Mouse (Mus musculus) forebrain, embryonic 10.5 days (tissue): Measurements from ENCODE around the gene Lrrn3. TPM values are rescaled to one million over a fixed set of nuclear protein-coding genes. Genes with fewer than 3 reads are reported as not detected.

Source experiments
- DNase-seq: peaks from one replicate; pipeline ENCODE4 v3.0.0-alpha.2; 2017; ENCODE audit warnings: low spot score; ENCODE audit errors: extremely low spot score
- H3K27ac ChIP-seq: fragments of 300-500 bp; sonication (generic); 2 replicates; pipeline ENCODE4 v1.5.1; 2016; ENCODE audit warnings: mild to moderate bottlenecking
- H3K27me3 ChIP-seq: fragments of 300-500 bp; sonication (generic); 2 replicates; pipeline ENCODE4 v1.6.1; 2016; ENCODE audit warnings: mild to moderate bottlenecking; ENCODE audit not compliant: poor library complexity, severe bottlenecking
- H3K36me3 ChIP-seq: fragments of 300-500 bp; sonication (generic); replicated peaks from 2 replicates; pipeline ENCODE4 v1.6.1; 2016; ENCODE audit warnings: mild to moderate bottlenecking, moderate library complexity
- H3K4me1 ChIP-seq: fragments of 300-500 bp; sonication (generic); 2 replicates; pipeline ENCODE4 v1.6.1; 2016
- H3K4me3 ChIP-seq: fragments of 300-500 bp; sonication (generic); 2 replicates; pipeline ENCODE4 v1.5.1; 2016; ENCODE audit warnings: mild to moderate bottlenecking, moderate library complexity
- H3K9me3 ChIP-seq: fragments of 300-500 bp; sonication (generic); 2 replicates; pipeline ENCODE4 v1.6.1; 2016; ENCODE audit warnings: mild to moderate bottlenecking, moderate library complexity
- WGBS: fragments of 180-500 bp; shearing (Covaris S2); methylation state at CpG from one replicate; pipeline ENCODE4 v1.1.7; 2016; 5-methylcytosine and 5-hydroxymethylcytosine counted together
- polyA plus RNA-seq: library from polyadenylated mRNA; unstranded; fragments of >200 nt; fragmentation: Nextera tagmentation; extraction: Ambion mirVana; gene quantifications from 2 replicates; pipeline ENCODE4 v1.2.1, GENCODE M21; 2016

The Lrrn3 gene
- 5.2 and 6.3 TPM in 2 replicates for polyA plus RNA-seq

DNA sequence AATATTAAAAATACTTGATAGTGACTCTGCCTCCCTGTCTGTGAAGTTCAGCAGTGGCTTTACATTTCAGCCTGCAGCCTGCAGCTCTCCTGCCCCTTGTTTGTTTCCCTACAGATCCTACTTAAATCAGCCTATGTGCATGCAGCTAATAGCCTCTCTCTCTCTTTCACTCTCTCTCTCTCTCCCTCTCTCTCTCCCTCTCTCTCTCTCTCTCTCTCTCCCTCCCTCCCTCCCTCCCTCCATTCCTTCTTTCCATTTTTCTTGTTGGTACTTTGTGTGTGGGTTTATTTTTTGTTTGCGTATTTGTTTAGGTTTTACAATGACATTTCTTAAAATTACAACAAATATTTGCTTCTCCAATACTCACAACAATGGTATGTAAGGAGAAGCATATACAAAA lies at the start of gene Lrrn3:
Gene Lrrn3 (minus strand): TSS at position 101 of the 400 bp plus-strand sequence.
- no peaks in the 10 kb centered on the region for H3K36me3 ChIP-seq
- DNase-seq, result no peak
- WGBS, result 100% methylated on average over 1 of the region's 1 CpGs
- H3K27me3 ChIP-seq, result peaks cover 7% of the 10 kb centered on the region; the same call in 1 of the 2 replicates
- H3K9me3 ChIP-seq, result no peaks in the 10 kb centered on the region
- peaks cover 38% of the 10 kb centered on the region for H3K4me1 ChIP-seq
- peak within 1 kb of the TSS; percentile 82 for H3K27ac ChIP-seq
- H3K4me3 ChIP-seq, result peak within 1 kb of the TSS; percentile 50

- Histone ChIP-seq H3K4me1 (peaks cover 11% of the 10 kb centered on the region), H3K27ac (no peak overlapping the region), H3K9me3 (no peaks in the 10 kb centered on the region), H3K36me3 (no peaks in the 10 kb centered on the region), H3K27me3 (no peaks in the 10 kb centered on the region), H3K4me3 (no peak overlapping the region)
- WGBS, result 88% methylated on average over 4 of the region's 4 CpGs
- DNase-seq, result no peak
These were observed 42.2 kb upstream of the Lrrn3 start for GRCm38 (mm10) chr12:41528410-41528809.

- 51% methylated on average over 2 of the region's 2 CpGs for WGBS
- no peaks in the 10 kb centered on the region for H3K27me3 ChIP-seq
- DNase-seq, result no peak
- no peaks in the 10 kb centered on the region for H3K36me3 ChIP-seq
- no peak overlapping the region for H3K4me3 ChIP-seq
- peak overlapping the region; percentile 44; the same call in 1 of the 2 replicates for H3K27ac ChIP-seq
- no peaks in the 10 kb centered on the region for H3K9me3 ChIP-seq
- H3K4me1 ChIP-seq, result peaks cover 11% of the 10 kb centered on the region
These were observed 40.5 kb upstream of the Lrrn3 start for GRCm38 (mm10) chr12:41526688-41527087.

GRCm38 (mm10) chr12:41521671-41522070 lies 35.4 kb upstream of the Lrrn3 start:
- Histone ChIP-seq H3K4me3 (no peak overlapping the region), H3K27ac (no peak overlapping the region), H3K27me3 (no peaks in the 10 kb centered on the region), H3K9me3 (no peaks in the 10 kb centered on the region), H3K36me3 (no peaks in the 10 kb centered on the region), H3K4me1 (peaks cover 5% of the 10 kb centered on the region)
- 91% methylated on average over 2 of the region's 2 CpGs for WGBS
- DNase-seq, result no peak

DNA sequence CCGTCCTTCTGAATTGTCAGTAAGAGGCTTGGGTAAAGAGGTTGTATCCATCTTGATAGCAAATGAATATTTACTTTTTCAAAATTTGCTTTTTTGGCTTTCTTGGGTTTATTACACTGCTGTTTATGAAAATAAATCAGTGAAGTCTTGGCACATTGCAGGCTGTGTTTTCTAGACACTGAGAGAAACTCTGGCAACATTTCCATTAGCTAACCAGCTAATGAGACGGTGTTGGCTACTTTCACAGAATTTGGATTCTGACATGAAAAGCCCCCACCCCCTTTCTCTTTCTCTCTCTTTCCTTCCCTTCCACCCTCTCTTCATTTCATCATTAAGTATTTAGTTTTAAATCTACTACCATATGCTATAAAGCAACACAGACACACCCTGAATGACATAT lies 34.1 kb upstream of the Lrrn3 start:
- WGBS, result 90% methylated on average over 2 of the region's 2 CpGs
- no peaks in the 10 kb centered on the region for H3K9me3 ChIP-seq
- no peak for DNase-seq

DNA sequence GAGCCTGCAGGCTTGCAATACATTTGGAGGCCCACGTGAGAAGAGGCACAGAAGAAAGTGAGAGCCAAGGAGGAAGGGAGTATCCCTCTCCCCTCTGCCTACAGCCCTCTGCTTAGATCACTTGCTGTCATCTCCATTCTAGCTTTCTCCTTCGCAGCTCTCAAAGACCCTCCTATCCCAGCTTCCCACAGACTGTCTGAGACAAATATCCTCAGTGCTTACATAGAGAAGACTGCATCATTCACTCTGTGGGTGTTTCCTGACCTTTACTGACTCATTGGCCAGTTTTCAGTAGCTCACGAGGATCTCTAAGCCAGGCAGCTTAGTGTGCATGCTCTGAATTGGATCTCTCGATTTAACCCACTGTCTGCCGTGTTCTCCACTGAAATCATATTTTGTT lies 32.7 kb upstream of the Lrrn3 start:
- Histone ChIP-seq H3K27ac (no peak overlapping the region), H3K27me3 (no peaks in the 10 kb centered on the region), H3K4me1 (no peaks in the 10 kb centered on the region), H3K4me3 (no peak overlapping the region), H3K36me3 (no peaks in the 10 kb centered on the region), H3K9me3 (no peaks in the 10 kb centered on the region)
- 70% methylated on average over 5 of the region's 5 CpGs for WGBS
- no peak for DNase-seq

More for the DNA sequence above, 34.1 kb upstream of the Lrrn3 start:
- no peak overlapping the region for H3K4me3 ChIP-seq
- no peak overlapping the region for H3K27ac ChIP-seq
- H3K27me3 ChIP-seq, result no peaks in the 10 kb centered on the region
- no peaks in the 10 kb centered on the region for H3K4me1 ChIP-seq
- no peaks in the 10 kb centered on the region for H3K36me3 ChIP-seq

- Histone ChIP-seq H3K27ac (no peak overlapping the region), H3K4me3 (no peak overlapping the region), H3K4me1 (no peaks in the 10 kb centered on the region), H3K36me3 (no peaks in the 10 kb centered on the region), H3K27me3 (no peaks in the 10 kb centered on the region), H3K9me3 (no peaks in the 10 kb centered on the region)
- 94% methylated on average over 3 of the region's 3 CpGs for WGBS
- DNase-seq, result no peak
These were observed 24.4 kb upstream of the Lrrn3 start for GRCm38 (mm10) chr12:41510588-41510987.

DNA sequence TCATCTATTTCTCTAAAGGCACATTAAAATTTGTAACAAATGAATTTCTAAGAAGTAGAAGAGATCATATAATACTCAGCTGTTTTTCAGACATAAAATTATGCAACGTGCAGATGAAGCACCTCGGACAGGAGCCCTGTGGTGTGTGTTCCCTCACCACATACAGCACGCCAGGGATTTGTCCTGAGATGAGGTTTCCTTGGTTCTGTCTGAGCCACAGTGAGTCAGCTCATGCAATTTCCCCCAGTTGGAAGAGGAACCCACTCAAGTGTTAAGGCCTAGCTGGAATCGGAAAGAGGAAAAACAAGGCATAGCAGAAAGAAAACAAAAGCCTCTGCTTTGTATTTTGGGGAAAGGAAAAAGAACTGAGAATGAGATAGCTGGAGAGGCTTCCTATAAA lies 22.4 kb upstream of the Lrrn3 start:
- no peak for DNase-seq
- Histone ChIP-seq H3K27me3 (no peaks in the 10 kb centered on the region), H3K27ac (no peak overlapping the region), H3K36me3 (no peaks in the 10 kb centered on the region), H3K9me3 (no peaks in the 10 kb centered on the region), H3K4me1 (no peaks in the 10 kb centered on the region), H3K4me3 (no peak overlapping the region)
- WGBS, result 87% methylated on average over 4 of the region's 4 CpGs

- H3K36me3 ChIP-seq, result no peaks in the 10 kb centered on the region
- no peak for DNase-seq
- no peak overlapping the region for H3K27ac ChIP-seq
- no peaks in the 10 kb centered on the region for H3K9me3 ChIP-seq
- H3K4me1 ChIP-seq, result no peaks in the 10 kb centered on the region
- H3K27me3 ChIP-seq, result no peaks in the 10 kb centered on the region
- 84% methylated on average over 9 of the region's 9 CpGs for WGBS
- H3K4me3 ChIP-seq, result no peak overlapping the region
These were observed 14.0 kb upstream of the Lrrn3 start for GRCm38 (mm10) chr12:41500049-41500820.

- H3K9me3 ChIP-seq, result no peaks in the 10 kb centered on the region
- H3K27ac ChIP-seq, result no peak overlapping the region
- 35% methylated on average over 10 of the region's 10 CpGs for WGBS
- H3K36me3 ChIP-seq, result no peaks in the 10 kb centered on the region
- no peak overlapping the region for H3K4me3 ChIP-seq
- H3K4me1 ChIP-seq, result peaks cover 6% of the 10 kb centered on the region
- DNase-seq, result peak; percentile 17
- H3K27me3 ChIP-seq, result no peaks in the 10 kb centered on the region
These were observed 8.4 kb upstream of the Lrrn3 start for GRCm38 (mm10) chr12:41494620-41495019.

DNA sequence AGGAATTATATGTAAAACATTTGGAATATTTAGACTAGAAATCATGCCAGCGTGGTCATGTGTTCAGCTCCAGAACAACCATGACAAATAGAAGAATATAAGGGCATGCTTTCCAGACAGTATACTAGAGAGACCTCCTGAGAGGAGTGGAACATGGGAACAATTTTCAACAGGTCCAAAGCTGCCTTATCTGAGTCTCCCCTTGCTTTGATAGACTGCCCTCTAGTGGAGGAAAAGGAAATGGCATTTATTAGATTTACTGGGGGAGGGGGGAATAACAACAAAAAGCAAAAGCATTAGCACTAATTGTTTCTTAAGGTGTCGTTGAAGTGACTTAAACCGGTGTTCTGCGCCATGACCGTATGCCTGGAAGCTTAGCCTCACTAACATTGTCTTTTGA lies 774 bp upstream of the Lrrn3 start:
- WGBS, result 29% methylated on average over 5 of the region's 5 CpGs
- Histone ChIP-seq H3K27me3 (peaks cover 7% of the 10 kb centered on the region; the same call in 1 of the 2 replicates), H3K9me3 (no peaks in the 10 kb centered on the region), H3K4me1 (peaks cover 38% of the 10 kb centered on the region), H3K4me3 (no peak overlapping the region), H3K36me3 (no peaks in the 10 kb centered on the region), H3K27ac (no peak overlapping the region)
- no peak for DNase-seq

GRCm38 (mm10) chr12:41485512-41486215 lies 567 bp downstream of the Lrrn3 start:
- WGBS, result 29% methylated on average over 12 of the region's 12 CpGs
- Histone ChIP-seq H3K27ac (peak overlapping the region; percentile 82), H3K9me3 (no peaks in the 10 kb centered on the region), H3K36me3 (no peaks in the 10 kb centered on the region), H3K27me3 (peaks cover 7% of the 10 kb centered on the region; the same call in 1 of the 2 replicates), H3K4me3 (peak overlapping the region; percentile 50), H3K4me1 (peaks cover 38% of the 10 kb centered on the region)
- DNase-seq, result peak; percentile 29
